Mouse (Mus musculus) lung, postnatal 0 days (tissue): ENCODE measurements at regions not wholly inside any gene's neighbourhood (a gene's known extent, or its start where the extent isn't known, plus 50 kb on each side); places are given as distances from the start of the nearest gene placed in this dataset.

ENCODE experiments used
- CTCF ChIP-seq: IDR thresholded peaks from 2 replicates; pipeline ENCODE4 v1.5.1; 2016; ENCODE audit warnings: antibody characterized with exemption, mild to moderate bottlenecking
- EP300 ChIP-seq: IDR thresholded peaks from 2 replicates; pipeline ENCODE4 v1.6.1; 2016; ENCODE audit warnings: antibody characterized with exemption, mild to moderate bottlenecking, control low read depth

DNA sequence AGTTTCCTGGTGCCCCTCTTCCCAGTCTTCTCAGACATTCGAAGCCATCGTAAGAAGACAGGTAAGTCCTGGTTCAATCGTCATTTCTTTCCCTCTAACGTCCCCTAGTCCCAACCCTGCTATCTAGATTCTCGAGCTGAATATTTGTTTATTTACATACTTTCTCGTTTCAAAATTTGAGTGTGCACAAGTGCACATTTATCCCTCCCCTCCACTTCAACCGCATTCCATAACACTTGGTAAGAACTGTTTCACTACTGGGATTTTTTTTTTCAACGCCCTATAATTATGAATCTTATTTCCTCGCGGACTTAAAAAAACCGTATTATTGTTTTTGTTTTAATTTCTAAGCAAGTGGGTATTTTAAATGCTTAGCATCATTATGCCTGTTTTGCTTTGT is 439.2 kb upstream of the Castor2 start:
- no peak for TF ChIP-seq CTCF
- TF ChIP-seq EP300, result peak; percentile 66
